Mouse (Mus musculus): ENCODE measurements around the gene Ildr1. TPM values are rescaled to one million over a fixed set of nuclear protein-coding genes. Genes with fewer than 3 reads are reported as not detected.
A peak's percentile ranks its signal among the peaks of the same experiment; 100 is the strongest.

The Ildr1 gene
- polyA plus RNA-seq, 1 experiment from 2014 or later = 1.7 TPM

- no peaks in the 10 kb centered on the region for H3K36me3 ChIP-seq (replicated peaks)
- no peaks in the 10 kb centered on the region for H3K27me3 ChIP-seq (replicated peaks; ENCODE audit: low read depth, poor library complexity, severe bottlenecking)
- H3K27ac ChIP-seq (replicated peaks) = no peak overlapping the region
- no peak overlapping the region for H3K4me3 ChIP-seq
- WGBS = 93% methylated on average over 17 of the region's 17 CpGs
- no peak for DNase-seq (ENCODE audit: low spot score)
- no peaks in the 10 kb centered on the region for H3K9me3 ChIP-seq
- no peaks in the 10 kb centered on the region for H3K4me1 ChIP-seq
Measured at GRCm38 (mm10) chr16:36709405-36709804, 15.6 kb downstream of the Ildr1 start.

GRCm38 (mm10) chr16:36710794-36711193, 17.0 kb downstream of the Ildr1 start:
- Histone ChIP-seq H3K9me3 (no peaks in the 10 kb centered on the region), H3K4me3 (no peak overlapping the region), H3K27me3 (replicated peaks; ENCODE audit: low read depth, poor library complexity, severe bottlenecking) (no peaks in the 10 kb centered on the region), H3K36me3 (replicated peaks) (no peaks in the 10 kb centered on the region), H3K4me1 (no peaks in the 10 kb centered on the region), H3K27ac (replicated peaks) (no peak overlapping the region)
- no peak for DNase-seq (ENCODE audit: low spot score)
- WGBS = 93% methylated on average over 2 of the region's 2 CpGs

GRCm38 (mm10) chr16:36711760-36712159, 18.0 kb downstream of the Ildr1 start:
- 89% methylated on average over 12 of the region's 12 CpGs for WGBS
- Histone ChIP-seq H3K4me3 (no peak overlapping the region), H3K27ac (replicated peaks) (no peak overlapping the region), H3K36me3 (replicated peaks) (no peaks in the 10 kb centered on the region), H3K27me3 (replicated peaks; ENCODE audit: low read depth, poor library complexity, severe bottlenecking) (no peaks in the 10 kb centered on the region), H3K9me3 (no peaks in the 10 kb centered on the region), H3K4me1 (no peaks in the 10 kb centered on the region)
- DNase-seq (ENCODE audit: low spot score) = no peak

- no peak overlapping the region for H3K27ac ChIP-seq (replicated peaks)
- DNase-seq (ENCODE audit: low spot score) = no peak
- H3K4me3 ChIP-seq = no peak overlapping the region
- peaks cover 12% of the 10 kb centered on the region for H3K27me3 ChIP-seq (replicated peaks; ENCODE audit: low read depth, poor library complexity, severe bottlenecking)
- no peaks in the 10 kb centered on the region for H3K9me3 ChIP-seq
- peaks cover 4% of the 10 kb centered on the region; the same call in 1 of the 2 replicates for H3K4me1 ChIP-seq
- H3K36me3 ChIP-seq (replicated peaks) = no peaks in the 10 kb centered on the region
- WGBS = 89% methylated on average over 4 of the region's 4 CpGs
Measured at GRCm38 (mm10) chr16:36717481-36717880, 23.7 kb downstream of the Ildr1 start.

- H3K27me3 ChIP-seq (replicated peaks; ENCODE audit: low read depth, poor library complexity, severe bottlenecking) = peaks cover 17% of the 10 kb centered on the region
- no peaks in the 10 kb centered on the region for H3K9me3 ChIP-seq
- no peak overlapping the region for H3K4me3 ChIP-seq
- no peaks in the 10 kb centered on the region for H3K36me3 ChIP-seq (replicated peaks)
- no peak overlapping the region for H3K27ac ChIP-seq (replicated peaks)
- DNase-seq (ENCODE audit: low spot score) = no peak
- peaks cover 8% of the 10 kb centered on the region; the same call in 1 of the 2 replicates for H3K4me1 ChIP-seq
Measured at GRCm38 (mm10) chr16:36718637-36719036, 24.9 kb downstream of the Ildr1 start.

GRCm38 (mm10) chr16:36720194-36721055, 26.6 kb downstream of the Ildr1 start:
- H3K36me3 ChIP-seq (replicated peaks) = no peaks in the 10 kb centered on the region
- H3K4me3 ChIP-seq = no peak overlapping the region
- no peak overlapping the region for H3K27ac ChIP-seq (replicated peaks)
- 63% methylated on average over 13 of the region's 13 CpGs for whole genome bisulfite sequencing
- peaks cover 17% of the 10 kb centered on the region for H3K27me3 ChIP-seq (replicated peaks; ENCODE audit: low read depth, poor library complexity, severe bottlenecking)
- no peaks in the 10 kb centered on the region for H3K9me3 ChIP-seq
- peak; percentile 20 for DNase-seq (ENCODE audit: low spot score)
- H3K4me1 ChIP-seq = peaks cover 8% of the 10 kb centered on the region; the same call in 1 of the 2 replicates

- Histone ChIP-seq H3K36me3 (replicated peaks) (no peaks in the 10 kb centered on the region), H3K4me1 (peaks cover 8% of the 10 kb centered on the region; the same call in 1 of the 2 replicates), H3K27me3 (replicated peaks; ENCODE audit: low read depth, poor library complexity, severe bottlenecking) (peaks cover 17% of the 10 kb centered on the region), H3K9me3 (no peaks in the 10 kb centered on the region), H3K4me3 (no peak overlapping the region), H3K27ac (replicated peaks) (no peak overlapping the region)
- DNase-seq (ENCODE audit: low spot score) = no peak
- 16% methylated on average over 4 of the region's 4 CpGs for WGBS
Measured at GRCm38 (mm10) chr16:36722739-36723138, 29.0 kb downstream of the Ildr1 start.

- 69% methylated on average over 3 of the region's 3 CpGs for whole genome bisulfite sequencing
- no peak overlapping the region for H3K4me3 ChIP-seq
- H3K27ac ChIP-seq (replicated peaks) = no peak overlapping the region
- H3K4me1 ChIP-seq = peaks cover 8% of the 10 kb centered on the region; the same call in 1 of the 2 replicates
- no peaks in the 10 kb centered on the region for H3K36me3 ChIP-seq (replicated peaks)
- peaks cover 17% of the 10 kb centered on the region for H3K27me3 ChIP-seq (replicated peaks; ENCODE audit: low read depth, poor library complexity, severe bottlenecking)
- H3K9me3 ChIP-seq = no peaks in the 10 kb centered on the region
- no peak for DNase-seq (ENCODE audit: low spot score)
Measured at GRCm38 (mm10) chr16:36723880-36724443, 30.2 kb downstream of the Ildr1 start.

GRCm38 (mm10) chr16:36728959-36729358, 35.2 kb downstream of the Ildr1 start:
- no peaks in the 10 kb centered on the region for H3K9me3 ChIP-seq
- H3K4me1 ChIP-seq = no peaks in the 10 kb centered on the region
- WGBS = 92% methylated on average over 2 of the region's 2 CpGs
- no peaks in the 10 kb centered on the region for H3K27me3 ChIP-seq (replicated peaks; ENCODE audit: low read depth, poor library complexity, severe bottlenecking)
- H3K36me3 ChIP-seq (replicated peaks) = no peaks in the 10 kb centered on the region
- H3K4me3 ChIP-seq = no peak overlapping the region
- no peak overlapping the region for H3K27ac ChIP-seq (replicated peaks)
- DNase-seq (ENCODE audit: low spot score) = no peak

- no peak for DNase-seq (ENCODE audit: low spot score)
- no peaks in the 10 kb centered on the region for H3K9me3 ChIP-seq
- H3K27me3 ChIP-seq (replicated peaks; ENCODE audit: low read depth, poor library complexity, severe bottlenecking) = no peaks in the 10 kb centered on the region
- no peaks in the 10 kb centered on the region for H3K4me1 ChIP-seq
- no peak overlapping the region for H3K4me3 ChIP-seq
- no peak overlapping the region for H3K27ac ChIP-seq (replicated peaks)
- H3K36me3 ChIP-seq (replicated peaks) = no peaks in the 10 kb centered on the region
Measured at GRCm38 (mm10) chr16:36732572-36732971, 38.8 kb downstream of the Ildr1 start.

GRCm38 (mm10) chr16:36733827-36734226, 40.0 kb downstream of the Ildr1 start:
- Histone ChIP-seq H3K36me3 (replicated peaks) (no peaks in the 10 kb centered on the region), H3K27ac (replicated peaks) (no peak overlapping the region), H3K9me3 (no peaks in the 10 kb centered on the region), H3K4me3 (no peak overlapping the region), H3K27me3 (replicated peaks; ENCODE audit: low read depth, poor library complexity, severe bottlenecking) (no peaks in the 10 kb centered on the region), H3K4me1 (no peaks in the 10 kb centered on the region)
- no peak for DNase-seq (ENCODE audit: low spot score)
- WGBS = 83% methylated on average over 1 of the region's 1 CpGs

- 88% methylated on average over 3 of the region's 3 CpGs for WGBS
- no peak for DNase-seq (ENCODE audit: low spot score)
- Histone ChIP-seq H3K27me3 (replicated peaks; ENCODE audit: low read depth, poor library complexity, severe bottlenecking) (no peaks in the 10 kb centered on the region), H3K9me3 (no peaks in the 10 kb centered on the region), H3K4me1 (no peaks in the 10 kb centered on the region), H3K27ac (replicated peaks) (no peak overlapping the region), H3K36me3 (replicated peaks) (no peaks in the 10 kb centered on the region), H3K4me3 (no peak overlapping the region)
Measured at GRCm38 (mm10) chr16:36735421-36735820, 41.6 kb downstream of the Ildr1 start.

- DNase-seq (ENCODE audit: low spot score) = no peak
- Histone ChIP-seq H3K4me1 (no peaks in the 10 kb centered on the region), H3K4me3 (no peak overlapping the region), H3K9me3 (no peaks in the 10 kb centered on the region), H3K27ac (replicated peaks) (no peak overlapping the region), H3K36me3 (replicated peaks) (no peaks in the 10 kb centered on the region), H3K27me3 (replicated peaks; ENCODE audit: low read depth, poor library complexity, severe bottlenecking) (no peaks in the 10 kb centered on the region)
- WGBS = 57% methylated on average over 4 of the region's 4 CpGs
Measured at GRCm38 (mm10) chr16:36739404-36739930, 45.7 kb downstream of the Ildr1 start.

All from embryonic facial prominence, embryonic 10.5 days (tissue).